Comparison of ENCODE assay signal across 14 mouse cellular contexts in genomic region chr1:182878156-182878555, GRCm38 (mm10).
"Had no signal": no experiment of that assay in that cellular context is flagged by ENCODE, and none has a peak within 500 bp of the region (broad histone marks: within the 10 kb centered on the region; RNA-seq: fewer than 3 reads in every experiment).

No protein-coding gene starts in this region.

- H3K4me3 ChIP-seq: lung, embryonic 15.5 days; midbrain, embryonic 13.5 days; midbrain, embryonic 15.5 days; neural tube, embryonic 12.5 days; stomach, embryonic 15.5 days had no signal

- DNase-seq: liver, postnatal 0 days; lung, adult 2 months; lung, postnatal 14 days; lung, postnatal 36 days; right cerebral cortex, postnatal 14 days; thymus, adult 2 months; thymus, postnatal 25 days; thymus, postnatal 4 days had no signal

- H3K36me3 ChIP-seq: lung, embryonic 15.5 days; midbrain, embryonic 13.5 days; midbrain, embryonic 15.5 days; neural tube, embryonic 12.5 days; stomach, embryonic 15.5 days had no signal

- ATAC-seq: liver, postnatal 0 days; lung, postnatal 0 days; midbrain, embryonic 13.5 days; midbrain, embryonic 15.5 days had no signal

- H3K4me1 ChIP-seq: lung, embryonic 15.5 days; midbrain, embryonic 15.5 days; neural tube, embryonic 12.5 days; stomach, embryonic 15.5 days had no signal

- H3K9me3 ChIP-seq: lung, embryonic 15.5 days; midbrain, embryonic 13.5 days; midbrain, embryonic 15.5 days; neural tube, embryonic 12.5 days; stomach, embryonic 15.5 days had no signal

- H3K27me3 ChIP-seq: lung, embryonic 15.5 days; midbrain, embryonic 13.5 days; midbrain, embryonic 15.5 days; neural tube, embryonic 12.5 days; stomach, embryonic 15.5 days had no signal
